Comparison of ENCODE assay signal across 8 mouse cellular contexts in genomic region chr7:35317729-35318609, GRCm38 (mm10). TPM values are rescaled to one million over a fixed set of nuclear protein-coding genes. Genes with fewer than 3 reads are reported as not detected.
DNase-seq lines count a peak whose midpoint lies in the region; ATAC-seq and TF ChIP-seq lines count a peak whose summit lies in the region.

Gpatch1 (minus strand) TSS chr7:35318440.

- peak within 1 kb of the TSS; percentile 92 for H3K4me3 ChIP-seq in bone marrow macrophage, adult 2 months (ENCODE audit: insufficient read depth, low read length)
- peak within 1 kb of the TSS; percentile 94 for H3K4me3 ChIP-seq in embryonic facial prominence, embryonic 15.5 days (replicated peaks)
- H3K4me3 ChIP-seq in limb, embryonic 14.5 days (replicated peaks; ENCODE audit: low read length): peak within 1 kb of the TSS; percentile 65
- peak within 1 kb of the TSS; percentile 63 for H3K4me3 ChIP-seq in midbrain, embryonic 16.5 days (ENCODE audit: low read depth, low read length)
- peak within 1 kb of the TSS; percentile 96 for H3K4me3 ChIP-seq in spleen, adult 2 months (ENCODE audit: extremely low read depth, insufficient read depth, insufficient read length)

- H3K27me3 ChIP-seq in embryonic facial prominence, embryonic 15.5 days: no peaks in the 10 kb centered on the region
- no peaks in the 10 kb centered on the region for H3K27me3 ChIP-seq in limb, embryonic 14.5 days (ENCODE audit: control insufficient read depth, insufficient read depth, low read length)
- H3K27me3 ChIP-seq in midbrain, embryonic 16.5 days (ENCODE audit: control insufficient read depth, insufficient read depth, low read depth, low read length): no peaks in the 10 kb centered on the region
- H3K27me3 ChIP-seq in spleen, adult 2 months (ENCODE audit: control insufficient read depth, insufficient read depth, low read length): 0 out of 2 replicates have a peak, but pooled peaks cover under 1% of the 10 kb centered on the region

- DNase-seq in A20 (ENCODE audit: low read depth, low spot score): peak; percentile 91
- DNase-seq in heart, adult 9 months (ENCODE audit: low spot score in 2 of 2): peak; percentile 78 to 92
- peak; percentile 95 for DNase-seq in kidney, adult 9 months
- DNase-seq in limb, embryonic 14.5 days (ENCODE audit: low spot score): peak; percentile 89
- DNase-seq in spleen, adult 2 months (ENCODE audit: low read depth in 1 of 2, low spot score in 2 of 2): peak; percentile 73 to 89

- no peak for TF ChIP-seq CTCF in bone marrow macrophage, adult 2 months (IDR thresholded peaks at IDR 0.05; ENCODE audit: low read depth, low read length)
- TF ChIP-seq CTCF in spleen, adult 2 months (IDR thresholded peaks at IDR 0.05; ENCODE audit: extremely low read depth, insufficient read depth, insufficient read length, insufficient replicate concordance): no peak

- TF ChIP-seq POLR2A in bone marrow macrophage, adult 2 months (IDR thresholded peaks at IDR 0.05; ENCODE audit: borderline replicate concordance, low read depth, low read length): no peak
- TF ChIP-seq POLR2A in limb, embryonic 14.5 days (IDR thresholded peaks at IDR 0.05; ENCODE audit: borderline replicate concordance, extremely low read depth, insufficient read depth, insufficient read length): no peak
- no peak for TF ChIP-seq POLR2A in spleen, adult 2 months (IDR thresholded peaks at IDR 0.05; ENCODE audit: low read depth, low read length)

- H3K9ac ChIP-seq in embryonic facial prominence, embryonic 15.5 days: peak within 1 kb of the TSS; percentile 77
- H3K9ac ChIP-seq in limb, embryonic 14.5 days (ENCODE audit: low read depth, low read length, severe bottlenecking): peak within 1 kb of the TSS; percentile 68
- H3K9ac ChIP-seq in midbrain, embryonic 16.5 days (ENCODE audit: low read depth, low read length): peak within 1 kb of the TSS; percentile 79

- no peak within 1 kb of the TSS for H3K27ac ChIP-seq in bone marrow macrophage, adult 2 months (ENCODE audit: insufficient read depth, low read depth, low read length)
- 0 out of 2 replicates have a peak within 1 kb of the TSS, but pooled peaks have one; percentile 3 for H3K27ac ChIP-seq in embryonic facial prominence, embryonic 15.5 days (replicated peaks)
- H3K27ac ChIP-seq in limb, embryonic 14.5 days (replicated peaks; ENCODE audit: low read depth, low read length): no peak within 1 kb of the TSS
- H3K27ac ChIP-seq in midbrain, embryonic 16.5 days (ENCODE audit: low read length): peak within 1 kb of the TSS; percentile 80
- H3K27ac ChIP-seq in spleen, adult 2 months (ENCODE audit: insufficient read depth, low read length): peak within 1 kb of the TSS; percentile 6; the same call in 1 of the 2 replicates

- H3K36me3 ChIP-seq in embryonic facial prominence, embryonic 15.5 days: 0 out of 2 replicates have a peak, but pooled peaks cover 4% of the 10 kb centered on the region
- H3K36me3 ChIP-seq in limb, embryonic 14.5 days (ENCODE audit: control insufficient read depth, insufficient read depth, low read length): no peaks in the 10 kb centered on the region
- H3K36me3 ChIP-seq in midbrain, embryonic 16.5 days (ENCODE audit: control insufficient read depth, insufficient read depth, low read length): no peaks in the 10 kb centered on the region
- H3K36me3 ChIP-seq in spleen, adult 2 months (ENCODE audit: control insufficient read depth, insufficient read depth, low read length): no peaks in the 10 kb centered on the region

- H3K9me3 ChIP-seq in embryonic facial prominence, embryonic 15.5 days (replicated peaks): no peaks in the 10 kb centered on the region
- H3K9me3 ChIP-seq in limb, embryonic 14.5 days (ENCODE audit: control insufficient read depth, low read length): no peaks in the 10 kb centered on the region
- no peaks in the 10 kb centered on the region for H3K9me3 ChIP-seq in midbrain, embryonic 16.5 days (replicated peaks; ENCODE audit: control insufficient read depth, low read length, poor library complexity, severe bottlenecking)

- peaks cover 5% of the 10 kb centered on the region for H3K4me1 ChIP-seq in bone marrow macrophage, adult 2 months (ENCODE audit: control insufficient read depth, insufficient read depth, low read length)
- peaks cover 12% of the 10 kb centered on the region for H3K4me1 ChIP-seq in embryonic facial prominence, embryonic 15.5 days
- peaks cover 10% of the 10 kb centered on the region; the same call in 1 of the 2 replicates for H3K4me1 ChIP-seq in limb, embryonic 14.5 days (ENCODE audit: control insufficient read depth, insufficient read depth, low read length)
- peaks cover 12% of the 10 kb centered on the region for H3K4me1 ChIP-seq in midbrain, embryonic 16.5 days (ENCODE audit: control insufficient read depth, insufficient read depth, low read length)
- H3K4me1 ChIP-seq in spleen, adult 2 months (ENCODE audit: control insufficient read depth, insufficient read depth, insufficient read length): peaks cover 8% of the 10 kb centered on the region; the same call in 1 of the 2 replicates

- ATAC-seq in embryonic facial prominence, embryonic 15.5 days (ENCODE audit: insufficient number of reproducible peaks, low FRiP score, low TSS enrichment, low read depth): peak; percentile 78
- ATAC-seq in limb, embryonic 14.5 days (ENCODE audit: low FRiP score, low read depth): peak; percentile 89
- ATAC-seq in midbrain, embryonic 16.5 days: peak; percentile 88

- peak within 1 kb of the TSS; percentile 69 for H3K4me2 ChIP-seq in embryonic facial prominence, embryonic 15.5 days (replicated peaks)
- peak within 1 kb of the TSS; percentile 74 for H3K4me2 ChIP-seq in limb, embryonic 14.5 days (replicated peaks; ENCODE audit: low read depth, low read length, severe bottlenecking)
- peak within 1 kb of the TSS; percentile 67 for H3K4me2 ChIP-seq in midbrain, embryonic 16.5 days (ENCODE audit: low read length)

- WGBS in embryonic facial prominence, embryonic 15.5 days: 2% methylated on average over 39 of the region's 39 CpGs
- 2% methylated on average over 39 of the region's 39 CpGs for WGBS in limb, embryonic 14.5 days
- WGBS in midbrain, embryonic 16.5 days: 1% methylated on average over 39 of the region's 39 CpGs
- WGBS in spleen, adult 2 months: 1% methylated on average over 39 of the region's 39 CpGs

RNA-seq across cellular contexts. Expression of gene Gpatch1, which starts in this region (rescaled TPM):
- polyA plus RNA-seq in bone marrow macrophage, adult 2 months (2012; ENCODE audit: insufficient read depth, insufficient read length, missing spikeins): 9.5 and 13.2 TPM in 2 replicates
- 15.0 and 17.2 TPM in 2 replicates for polyA plus RNA-seq in embryonic facial prominence, embryonic 15.5 days (2015; fragmentation: Nextera tagmentation; extraction: Ambion mirVana)
- 10.2 and 12.8 TPM in 2 replicates for polyA plus RNA-seq in limb, embryonic 14.5 days (2012; rRNA removed)
- 15.8 and 21.2 TPM in 2 replicates for polyA plus RNA-seq in limb, embryonic 14.5 days (2014; fragmentation: Nextera tagmentation; extraction: Ambion mirVana)
- 20.8 and 22.8 TPM in 2 replicates for polyA plus RNA-seq in midbrain, embryonic 16.5 days (2015; fragmentation: Nextera tagmentation; extraction: Ambion mirVana)
- 1.9 and 2.0 TPM in 2 replicates for polyA plus RNA-seq in spleen, adult 2 months (2012; rRNA removed)

Comparison
In these comparisons a context has a peak if more than half of its experiments do, and no peak if none do; other contexts are left out.
1. H3K27ac ChIP-seq: peak in embryonic facial prominence, embryonic 15.5 days (single experiment), midbrain, embryonic 16.5 days (single experiment) and spleen, adult 2 months (single experiment); none in bone marrow macrophage, adult 2 months (single experiment) and limb, embryonic 14.5 days (single experiment).
2. Peak in every context shown above with its lines, with median percentiles within 50 percentile points of each other: DNase-seq, H3K4me3 ChIP-seq, ATAC-seq, H3K4me2 ChIP-seq and H3K9ac ChIP-seq.